Mouse (Mus musculus): ENCODE measurements around the gene B3gnt4.

DNA sequence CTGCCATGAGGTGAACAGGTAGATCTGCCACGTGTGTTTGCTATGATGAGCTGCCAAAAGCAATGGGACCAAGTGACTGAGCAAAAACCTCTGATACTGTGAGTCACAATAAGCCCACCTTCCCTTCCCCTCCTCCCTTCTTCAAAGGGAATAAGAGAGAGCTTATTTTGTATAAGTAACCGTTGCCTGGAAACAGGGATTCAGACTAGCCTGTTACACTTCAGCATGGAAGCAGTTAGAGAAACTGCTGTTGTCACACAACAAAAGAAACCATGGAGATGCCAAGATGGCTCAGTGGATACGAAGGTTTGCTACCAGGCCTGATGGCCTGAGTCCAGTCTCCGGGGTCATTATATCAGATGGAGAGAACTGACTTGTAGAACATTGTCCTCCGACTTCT is 36.4 kb upstream of the B3gnt4 start:
- TF ChIP-seq CTCF (IDR thresholded peaks at IDR 0.05; ENCODE audit: borderline replicate concordance, control insufficient read depth, extremely low read depth, insufficient read depth, low read length, poor library complexity) (no peak), POLR2A (IDR thresholded peaks at IDR 0.05; ENCODE audit: control insufficient read depth, extremely low read depth, insufficient read depth, low read length, poor library complexity) (no peak)

All from thymus, adult 2 months (tissue).